Mouse (Mus musculus): Measurements from ENCODE around the gene Ralbp1.

The Ralbp1 gene

DNA sequence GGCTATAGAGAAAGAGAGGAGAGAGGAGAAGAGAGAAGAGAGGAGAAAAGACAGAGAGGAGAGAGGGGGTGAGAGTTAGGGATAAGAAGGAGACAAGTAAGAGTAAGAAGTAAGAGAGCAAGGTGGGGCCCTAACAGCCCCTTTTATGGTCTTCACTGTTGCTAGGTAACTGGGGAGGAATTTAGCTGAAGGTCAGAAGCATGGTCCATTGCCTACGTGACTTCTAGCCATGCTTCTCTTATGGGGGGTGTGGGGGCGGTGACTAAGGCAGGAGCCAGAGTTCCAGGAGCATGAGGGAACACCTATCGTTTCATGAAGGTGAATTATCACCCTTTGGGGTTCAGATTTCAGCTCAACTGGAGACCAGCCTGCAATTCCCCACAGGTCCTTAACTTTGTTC, 10.4 kb upstream of the Ralbp1 start:
- no peak for DNase-seq (ENCODE audit: low read depth, low spot score)

GRCm38 (mm10) chr17:65889476-65889875, 3.9 kb upstream of the Ralbp1 start:
- DNase-seq (ENCODE audit: low read depth, low spot score): peak; percentile 32

DNA sequence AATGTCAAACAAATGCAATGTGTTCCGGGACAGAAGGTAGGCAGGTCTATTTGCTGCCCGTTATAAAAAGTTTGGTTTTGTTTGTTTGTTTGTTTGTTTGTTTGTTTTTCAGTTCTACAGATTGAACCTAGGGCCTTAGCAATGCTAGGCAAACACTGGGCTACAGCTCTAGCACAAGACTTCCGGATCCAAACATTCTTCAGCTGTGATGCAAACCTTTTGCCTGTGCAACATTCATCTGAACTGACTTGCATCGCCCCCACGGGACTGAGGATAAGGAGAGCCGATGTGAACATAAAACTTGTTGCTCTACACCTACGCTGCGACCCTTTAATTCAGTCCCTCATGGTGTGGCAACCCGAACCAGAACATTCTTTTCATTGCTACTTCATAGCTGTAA, 973 bp upstream of the Ralbp1 start:
- DNase-seq (ENCODE audit: low read depth, low spot score): no peak

- no peak for DNase-seq (ENCODE audit: low read depth, low spot score)
Measured at GRCm38 (mm10) chr17:65885398-65885696, 251 bp downstream of the Ralbp1 start.

- peak; percentile 99 for DNase-seq (ENCODE audit: low read depth, low spot score)
Measured at GRCm38 (mm10) chr17:65884691-65885397, 754 bp downstream of the Ralbp1 start.

DNA sequence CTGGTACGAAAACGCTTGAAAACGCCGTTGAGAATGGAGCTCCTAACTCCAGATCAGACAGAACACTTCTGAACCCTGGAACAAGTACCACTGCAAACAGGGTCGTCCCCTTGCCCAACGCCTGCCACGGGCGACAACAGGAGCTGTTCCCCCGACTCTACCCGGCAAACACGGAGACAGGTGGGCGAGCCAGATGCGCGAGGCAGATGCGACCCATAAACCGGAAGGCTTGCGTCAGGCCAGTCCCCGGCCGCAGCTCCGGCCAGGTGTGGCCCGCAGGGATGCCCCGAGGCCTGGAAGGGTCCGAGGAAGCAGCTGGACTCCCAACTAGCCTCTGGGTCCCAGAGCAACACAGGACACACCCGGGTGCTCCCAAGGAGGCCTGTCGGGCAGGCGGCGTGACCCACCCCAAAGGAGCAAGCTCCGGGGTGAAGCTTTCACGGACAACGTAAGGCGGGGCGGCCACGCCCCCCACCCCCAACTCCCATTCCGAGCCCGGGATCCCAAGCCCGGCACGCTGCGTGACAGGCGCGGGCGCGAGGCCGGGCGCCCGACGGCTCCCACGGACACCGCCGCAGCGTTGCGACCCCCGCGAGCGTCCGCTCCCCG, 1.4 kb downstream of the Ralbp1 start:
- DNase-seq (ENCODE audit: low read depth, low spot score): peak; percentile 30

DNA sequence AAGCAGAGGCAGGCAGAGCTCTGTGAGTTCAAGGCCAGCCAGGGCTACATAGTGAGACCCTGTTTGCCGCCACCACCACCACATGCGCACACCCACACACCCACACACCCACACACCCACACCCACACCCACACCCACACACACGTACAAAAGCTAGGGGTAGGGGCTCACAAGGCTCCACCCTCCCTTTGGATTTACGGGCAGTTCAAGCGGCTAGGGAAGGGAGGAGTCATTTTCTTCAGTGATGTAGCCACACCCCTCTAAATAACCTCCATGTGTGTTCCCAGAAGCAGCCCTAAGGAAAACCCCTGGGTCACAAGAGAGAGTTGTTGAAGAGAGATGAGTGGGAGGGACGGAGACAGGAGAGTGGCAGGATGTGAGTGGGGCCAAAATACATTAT, 8.6 kb downstream of the Ralbp1 start:
- DNase-seq (ENCODE audit: low read depth, low spot score): no peak

DNA sequence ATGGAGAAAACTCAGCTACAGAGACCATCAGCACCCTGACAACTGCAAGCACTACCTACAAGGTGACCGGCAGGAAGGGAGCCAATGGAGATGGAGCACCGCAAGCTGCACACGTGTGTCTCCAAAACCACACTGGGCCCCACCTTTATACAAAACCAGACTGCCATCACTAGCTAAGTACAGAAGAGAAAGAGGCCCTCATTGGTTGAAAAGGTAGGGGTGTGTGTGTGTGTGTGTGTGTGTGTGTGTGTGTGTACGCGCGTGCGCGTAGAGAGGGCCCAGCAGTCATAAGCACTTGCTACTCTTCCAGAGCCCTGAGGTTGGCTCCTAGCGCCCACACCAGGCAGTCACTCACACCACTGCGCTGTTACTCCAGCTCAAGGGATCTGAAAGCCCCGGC, 11.8 kb downstream of the Ralbp1 start:
- DNase-seq (ENCODE audit: low read depth, low spot score): no peak

DNA sequence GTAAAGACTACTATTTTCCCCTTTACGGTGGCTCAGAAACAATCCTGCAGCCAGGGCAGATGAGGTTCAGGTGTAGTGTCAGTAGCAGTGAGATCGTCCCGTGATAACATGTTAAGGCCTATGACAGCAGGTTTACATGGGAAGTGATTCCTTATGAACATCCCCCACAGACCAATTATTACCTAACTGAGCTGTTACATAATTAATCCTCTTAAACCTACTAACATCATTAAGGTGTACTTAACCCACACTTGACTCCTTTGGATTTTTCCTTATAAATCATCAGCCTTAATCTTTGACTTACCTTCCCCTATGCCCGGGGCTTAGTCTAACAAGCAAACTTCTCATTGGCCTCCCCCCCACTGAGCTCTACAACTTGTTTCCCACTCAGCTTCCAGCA, 12.4 kb downstream of the Ralbp1 start:
- no peak for DNase-seq (ENCODE audit: low read depth, low spot score)

- DNase-seq (ENCODE audit: low read depth, low spot score): no peak
Measured at GRCm38 (mm10) chr17:65872652-65873051, 12.9 kb downstream of the Ralbp1 start.

GRCm38 (mm10) chr17:65872051-65872450, 13.5 kb downstream of the Ralbp1 start:
- DNase-seq (ENCODE audit: low read depth, low spot score): no peak

DNA sequence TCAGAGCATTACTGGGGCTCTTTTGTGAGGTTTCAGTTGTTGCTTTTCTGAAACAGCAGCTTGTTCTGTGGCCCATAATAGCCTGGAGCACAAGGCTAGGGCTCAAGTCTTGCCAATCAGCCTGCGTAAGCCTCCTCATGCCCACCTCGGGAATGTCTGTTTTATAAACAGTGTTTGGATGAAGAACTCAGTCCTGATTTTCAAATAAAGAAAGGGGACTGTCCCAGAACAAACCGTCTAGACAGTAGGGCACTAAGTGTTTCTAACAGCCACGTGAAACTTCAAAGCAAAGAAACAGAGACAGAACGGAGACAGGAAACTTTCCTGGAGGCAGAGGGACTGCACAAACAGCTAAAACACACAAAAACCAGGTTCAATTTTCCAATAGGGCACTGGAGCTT, 14.0 kb downstream of the Ralbp1 start:
- no peak for DNase-seq (ENCODE audit: low read depth, low spot score)

DNA sequence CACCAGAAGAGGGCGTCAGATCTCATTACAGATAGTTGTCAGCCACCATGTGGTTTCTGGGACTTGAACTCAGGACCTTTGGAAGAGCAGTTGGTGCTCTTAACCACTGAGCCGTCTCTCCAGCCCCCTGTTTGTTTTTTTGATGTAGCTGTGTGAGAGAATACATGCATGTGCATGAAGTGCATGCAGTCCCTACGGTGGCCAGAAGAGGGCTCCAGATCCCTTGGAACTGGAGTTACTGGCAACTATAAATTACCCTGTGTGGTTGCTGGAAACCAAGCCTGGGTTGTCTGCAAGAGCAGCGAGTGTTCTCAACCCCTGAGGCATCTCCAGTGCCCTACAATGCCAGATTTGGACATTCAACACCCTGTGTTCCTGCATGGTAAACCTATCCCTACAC, 15.5 kb downstream of the Ralbp1 start:
- peak; percentile 67 for DNase-seq (ENCODE audit: low read depth, low spot score)

DNA sequence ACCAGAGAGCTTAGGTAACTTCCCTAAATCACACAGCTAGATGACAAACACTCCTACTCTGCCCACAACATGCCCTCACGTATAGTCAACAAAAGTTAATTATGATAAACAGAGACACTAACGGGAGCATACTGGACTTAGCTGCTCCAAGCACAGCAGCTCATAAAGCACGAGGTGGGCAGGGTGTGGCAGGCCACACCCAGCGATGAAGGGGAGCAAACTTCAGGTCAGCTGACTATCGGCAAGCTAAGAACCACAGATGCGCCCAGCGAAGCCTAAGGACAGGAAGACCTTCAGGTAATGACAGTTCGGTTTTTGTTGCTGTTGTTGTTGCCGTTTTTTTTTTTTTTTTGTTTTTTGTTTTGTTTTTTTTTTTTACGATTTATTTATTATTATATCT, 15.9 kb downstream of the Ralbp1 start:
- DNase-seq (ENCODE audit: low read depth, low spot score): no peak

DNA sequence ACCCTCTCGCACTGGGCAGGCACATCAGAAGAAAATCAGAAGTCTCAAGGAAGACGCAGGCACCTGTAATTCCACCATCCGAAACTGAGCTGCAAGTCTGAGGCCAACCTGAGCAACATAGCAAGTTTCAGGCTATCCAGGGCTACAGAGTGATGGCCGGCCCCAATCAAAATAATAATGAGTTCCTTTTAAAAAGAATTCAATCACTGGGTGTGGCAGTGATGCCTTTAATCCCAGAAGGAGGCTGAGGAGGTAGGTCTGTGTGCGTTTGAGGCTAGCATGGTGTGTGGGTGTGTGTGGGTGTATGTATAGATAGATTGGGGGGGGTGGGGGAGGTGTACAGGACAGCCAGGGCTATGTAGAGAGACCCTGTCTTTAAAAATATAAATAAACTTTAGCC, 17.6 kb downstream of the Ralbp1 start:
- no peak for DNase-seq (ENCODE audit: low read depth, low spot score)

- DNase-seq (ENCODE audit: low read depth, low spot score): no peak
Measured at GRCm38 (mm10) chr17:65866201-65866600, 19.4 kb downstream of the Ralbp1 start.

GRCm38 (mm10) chr17:65865265-65865664, 20.3 kb downstream of the Ralbp1 start:
- no peak for DNase-seq (ENCODE audit: low read depth, low spot score)

GRCm38 (mm10) chr17:65864742-65865141, 20.9 kb downstream of the Ralbp1 start:
- peak; percentile 45 for DNase-seq (ENCODE audit: low read depth, low spot score)

DNA sequence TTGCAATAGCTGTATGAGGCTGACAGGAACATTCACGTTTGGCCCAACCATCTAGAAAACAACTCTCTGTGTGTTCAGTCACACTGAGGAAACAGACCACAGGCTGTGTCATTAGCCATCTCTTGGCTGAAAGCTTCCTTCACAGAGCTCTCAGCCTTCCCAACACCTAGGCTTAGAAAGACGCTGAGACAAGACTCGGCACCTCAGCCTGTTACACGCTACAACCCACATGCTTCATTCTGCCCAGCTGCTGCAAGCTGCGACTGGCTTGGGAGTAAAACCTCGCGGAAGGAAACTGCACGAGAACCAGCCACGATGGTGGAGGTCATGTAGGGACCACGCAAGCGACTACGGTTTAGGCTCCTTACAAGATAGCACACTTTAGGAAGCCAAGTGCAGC, 21.8 kb downstream of the Ralbp1 start:
- no peak for DNase-seq (ENCODE audit: low read depth, low spot score)

DNA sequence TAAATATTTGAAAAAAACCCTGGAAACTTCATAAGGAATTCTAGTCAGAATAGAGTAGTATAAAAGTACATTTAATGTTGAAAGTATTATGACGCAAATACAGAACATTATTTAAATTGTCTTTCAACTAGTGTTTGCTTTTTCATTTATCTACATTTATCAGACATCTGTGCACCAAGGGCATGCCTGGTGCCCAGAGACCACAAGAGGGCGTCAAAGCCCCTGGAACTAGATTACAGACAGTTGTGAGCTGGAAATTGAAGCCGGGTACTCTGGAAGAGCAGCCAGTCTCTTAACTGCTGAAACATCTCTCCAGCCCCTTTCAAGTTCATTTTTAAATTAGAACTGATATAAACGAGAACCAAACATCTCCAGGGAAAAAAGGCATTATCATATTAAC, 23.0 kb downstream of the Ralbp1 start:
- no peak for DNase-seq (ENCODE audit: low read depth, low spot score)

- no peak for DNase-seq (ENCODE audit: low read depth, low spot score)
Measured at GRCm38 (mm10) chr17:65857617-65858016, 28.0 kb downstream of the Ralbp1 start.

- DNase-seq (ENCODE audit: low read depth, low spot score): no peak
Measured at GRCm38 (mm10) chr17:65854006-65854405, 31.6 kb downstream of the Ralbp1 start.

GRCm38 (mm10) chr17:65853326-65853725, 32.3 kb downstream of the Ralbp1 start:
- no peak for DNase-seq (ENCODE audit: low read depth, low spot score)

GRCm38 (mm10) chr17:65851749-65852148, 33.8 kb downstream of the Ralbp1 start:
- DNase-seq (ENCODE audit: low read depth, low spot score): no peak
